Mouse (Mus musculus) brain, embryonic 14.5 days (tissue): Measurements from ENCODE around the gene Fam129a.

Experiments used
- CTCF ChIP-seq: fragments of 200-500 bp; IDR thresholded peaks from 2 replicates; pipeline ENCODE4 v1.5.1; 2012; ENCODE audit warnings: inconsistent platforms, mild to moderate bottlenecking, moderate library complexity, borderline replicate concordance; ENCODE audit not compliant: insufficient read depth, insufficient read length; ENCODE audit errors: extremely low read depth
- POLR2A ChIP-seq: fragments of 200-500 bp; IDR thresholded peaks from 2 replicates; pipeline ENCODE4 v1.6.1; 2012; ENCODE audit warnings: mild to moderate bottlenecking, inconsistent platforms, borderline replicate concordance; ENCODE audit not compliant: poor library complexity, insufficient read depth, insufficient read length, severe bottlenecking; ENCODE audit errors: extremely low read depth

- TF ChIP-seq POLR2A (no peak), CTCF (no peak)
Measured at GRCm38 (mm10) chr1:151585647-151586046, 14.7 kb downstream of the Fam129a start.
